ENCODE assay signal across 9 mouse cellular contexts in genomic region chr7:136008486-136008885, GRCm38 (mm10).
DNase-seq lines count a peak whose midpoint lies in the region; ATAC-seq and TF ChIP-seq lines count a peak whose summit lies in the region.
"Had no signal": no experiment of that assay in that cellular context is flagged by ENCODE, and none has a peak within 500 bp of the region (broad histone marks: within the 10 kb centered on the region; RNA-seq: fewer than 3 reads in every experiment).

No protein-coding gene starts in this region.

- no peak for ATAC-seq in lung, embryonic 15.5 days (ENCODE audit: borderline replicate concordance, extremely low read depth, low FRiP score, low TSS enrichment)
- no peak for ATAC-seq in limb, embryonic 11.5 days (ENCODE audit: insufficient number of reproducible peaks, low FRiP score, low TSS enrichment, low read depth)

- H3K9me3 ChIP-seq in heart, embryonic 10.5 days: no peaks in the 10 kb centered on the region
- no peaks in the 10 kb centered on the region for H3K9me3 ChIP-seq in lung, embryonic 15.5 days
- no peaks in the 10 kb centered on the region for H3K9me3 ChIP-seq in limb, embryonic 11.5 days (ENCODE audit: control insufficient read depth, low read length)

- H3K36me3 ChIP-seq in heart, embryonic 10.5 days: no peaks in the 10 kb centered on the region
- H3K36me3 ChIP-seq in lung, embryonic 15.5 days: no peaks in the 10 kb centered on the region
- H3K36me3 ChIP-seq in limb, embryonic 11.5 days (ENCODE audit: control insufficient read depth, insufficient read depth, low read length): no peaks in the 10 kb centered on the region

- peak overlapping the region; percentile 4; the same call in 1 of the 2 replicates for H3K27ac ChIP-seq in heart, embryonic 10.5 days
- no peak overlapping the region for H3K27ac ChIP-seq in lung, embryonic 15.5 days
- H3K27ac ChIP-seq in limb, embryonic 11.5 days (replicated peaks; ENCODE audit: low read depth, low read length): no peak overlapping the region

- 33% methylated on average over 6 of the region's 6 CpGs for WGBS in heart, embryonic 10.5 days
- WGBS in lung, embryonic 15.5 days: 22% methylated on average over 6 of the region's 6 CpGs
- WGBS in lung, adult 2 months: 30% methylated on average over 6 of the region's 6 CpGs
- 32% methylated on average over 6 of the region's 6 CpGs for WGBS in limb, embryonic 11.5 days

- H3K9ac ChIP-seq in lung, embryonic 15.5 days: no peak overlapping the region
- H3K9ac ChIP-seq in limb, embryonic 11.5 days (ENCODE audit: low read length): no peak overlapping the region

- H3K4me2 ChIP-seq in lung, embryonic 15.5 days: peak overlapping the region; percentile 17; the same call in 1 of the 2 replicates
- H3K4me2 ChIP-seq in limb, embryonic 11.5 days (ENCODE audit: low read depth, severe bottlenecking): peak overlapping the region; percentile 37

- no peak for DNase-seq in heart, embryonic 10.5 days (ENCODE audit: low spot score)
- DNase-seq in heart, postnatal 25 days (ENCODE audit: low spot score): no peak
- no peak for DNase-seq in lung, adult 2 months
- no peak for DNase-seq in limb, embryonic 11.5 days (ENCODE audit: low spot score)
- DNase-seq in retina, postnatal 1 day: peak; percentile 76
- no peak for DNase-seq in MN1 (ENCODE audit: low spot score)
- DNase-seq in T-cell, adult 2 months (ENCODE audit: low spot score): no peak
- DNase-seq: lung, postnatal 10 days had no signal

- no peak for TF ChIP-seq POLR2A in lung, adult 2 months (IDR thresholded peaks at IDR 0.05; ENCODE audit: borderline replicate concordance, extremely low read depth, low read depth, low read length)

- H3K27me3 ChIP-seq in heart, embryonic 10.5 days (ENCODE audit: insufficient read depth, poor library complexity, severe bottlenecking): peaks cover 20% of the 10 kb centered on the region; the same call in 1 of the 2 replicates
- H3K27me3 ChIP-seq in lung, embryonic 15.5 days: peaks cover 24% of the 10 kb centered on the region
- H3K27me3 ChIP-seq in limb, embryonic 11.5 days (ENCODE audit: control insufficient read depth, insufficient read depth, low read length): peaks cover 3% of the 10 kb centered on the region; the same call in 1 of the 2 replicates

- intact Hi-C loops in heart, postnatal 25 days (cut with DNase I): no loop called here

- H3K4me3 ChIP-seq in heart, embryonic 10.5 days: peak overlapping the region; percentile 43
- H3K4me3 ChIP-seq in lung, embryonic 15.5 days: no peak overlapping the region
- H3K4me3 ChIP-seq in lung, adult 2 months (replicated peaks; ENCODE audit: extremely low read depth, low read depth, low read length): no peak overlapping the region
- no peak overlapping the region for H3K4me3 ChIP-seq in limb, embryonic 11.5 days (ENCODE audit: low read depth, low read length)

- peaks cover 11% of the 10 kb centered on the region; the same call in 1 of the 2 replicates for H3K4me1 ChIP-seq in heart, embryonic 10.5 days
- H3K4me1 ChIP-seq in lung, embryonic 15.5 days: 0 out of 2 replicates have a peak, but pooled peaks cover 6% of the 10 kb centered on the region
- H3K4me1 ChIP-seq in lung, adult 2 months (ENCODE audit: control insufficient read depth, insufficient read depth, low read length): no peaks in the 10 kb centered on the region
- peaks cover 9% of the 10 kb centered on the region; the same call in 1 of the 2 replicates for H3K4me1 ChIP-seq in limb, embryonic 11.5 days (ENCODE audit: control insufficient read depth, insufficient read depth, low read length)

- TF ChIP-seq CTCF in lung, adult 2 months (IDR thresholded peaks at IDR 0.05; ENCODE audit: insufficient read depth, low read length): no peak
